Mouse (Mus musculus) heart, adult 9 months (tissue): ENCODE measurements around the gene Gm10837.

Experiments used
- DNase-seq, 2 experiments: peaks; one replicate each; pipeline ENCODE4 v3.0.0; 2022; ENCODE audit warnings: low spot score in 2 of 2

Gm10837 gene

GRCm38 (mm10) chr14:122464763-122465741 is 25.3 kb upstream of the Gm10837 start, which contains the start of gene Zic5:
Gene Zic5 (minus strand): TSS chr14:122465677.
- DNase-seq, result no peak

- no peak for DNase-seq
These were observed 24.4 kb upstream of the Gm10837 start for GRCm38 (mm10) chr14:122465931-122466490.

GRCm38 (mm10) chr14:122466756-122467362 is 23.5 kb upstream of the Gm10837 start:
- DNase-seq, result no peak

- no peak for DNase-seq
These were observed 22.2 kb upstream of the Gm10837 start for GRCm38 (mm10) chr14:122467926-122468841.

GRCm38 (mm10) chr14:122468971-122469755 is 21.2 kb upstream of the Gm10837 start:
- no peak for DNase-seq

GRCm38 (mm10) chr14:122471449-122472085 is 18.8 kb upstream of the Gm10837 start:
- no peak for DNase-seq

GRCm38 (mm10) chr14:122472161-122472560 is 18.2 kb upstream of the Gm10837 start:
- no peak for DNase-seq

GRCm38 (mm10) chr14:122472647-122473046 is 17.7 kb upstream of the Gm10837 start:
- DNase-seq, result no peak

GRCm38 (mm10) chr14:122473211-122473751 is 17.1 kb upstream of the Gm10837 start:
- DNase-seq, result no peak

- no peak for DNase-seq
These were observed 16.1 kb upstream of the Gm10837 start for GRCm38 (mm10) chr14:122474041-122474890.

GRCm38 (mm10) chr14:122474891-122475556 is 15.4 kb upstream of the Gm10837 start, which contains the start of gene Zic2:
Gene Zic2 (plus strand): TSS chr14:122475435.
- DNase-seq, result no peak

- DNase-seq, result no peak
These were observed 14.8 kb upstream of the Gm10837 start for GRCm38 (mm10) chr14:122475557-122476040.

- no peak for DNase-seq
These were observed 14.2 kb upstream of the Gm10837 start for GRCm38 (mm10) chr14:122476041-122476821.

- DNase-seq, result no peak
These were observed 13.6 kb upstream of the Gm10837 start for GRCm38 (mm10) chr14:122476822-122477215.

- no peak for DNase-seq
These were observed 13.1 kb upstream of the Gm10837 start for GRCm38 (mm10) chr14:122477261-122477671.

GRCm38 (mm10) chr14:122477971-122478573 is 12.3 kb upstream of the Gm10837 start:
- DNase-seq, result no peak

- DNase-seq, result no peak
These were observed 11.8 kb upstream of the Gm10837 start for GRCm38 (mm10) chr14:122478574-122479011.
